Mouse (Mus musculus) T-helper 17 cell (primary cell): ENCODE data around the gene Rai1.

Experiments used
- in situ Hi-C, 2 experiments: fragments of 300-600 bp; cut with MboI, MseI; formaldehyde crosslinking; loops; 1 replicate in 1 of 2; 2 replicates in 1 of 2; pipeline ENCODE4 v1.15.1; 2025; ENCODE audit warnings: high pct_unique_total_duplicates in 2 of 2

Rai1 gene

GRCm38 (mm10) chr11:60187070-60187469 is 82.3 kb downstream of the Rai1 start:
- in situ Hi-C loops, result loop anchor here in 1 of 2 experiments (10.0 kb wide), 1 partner anchor 1422 kb away; no protein-coding TSS in a partner anchor

DNA sequence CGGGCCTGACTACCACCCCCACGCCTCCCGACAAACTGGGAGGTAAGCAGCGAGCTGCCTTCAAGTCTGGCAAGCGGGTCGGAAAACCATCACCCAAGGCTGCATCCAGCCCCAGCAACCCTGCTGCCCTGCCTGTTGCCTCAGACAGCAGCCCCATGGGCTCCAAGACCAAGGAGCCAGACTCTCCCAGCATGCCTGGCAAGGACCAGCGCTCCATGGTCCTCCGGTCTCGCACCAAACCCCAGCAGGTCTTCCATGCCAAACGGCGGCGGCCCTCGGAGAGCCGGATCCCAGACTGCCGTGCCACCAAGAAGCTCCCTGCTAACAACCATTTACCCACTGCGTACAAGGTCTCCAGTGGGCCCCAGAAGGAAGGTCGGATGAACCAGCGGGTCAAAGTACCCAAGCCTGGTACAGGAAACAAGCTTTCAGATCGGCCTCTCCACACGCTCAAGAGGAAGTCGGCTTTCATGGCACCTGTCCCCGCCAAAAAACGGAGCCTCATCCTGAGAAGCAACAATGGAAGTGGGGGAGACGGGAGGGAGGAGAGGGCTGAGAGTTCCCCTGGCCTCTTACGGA is 83.6 kb downstream of the Rai1 start:
- in situ Hi-C loops, result loop anchor here in 1 of 2 experiments (10.0 kb wide), 1 partner anchor 1424 kb away; no protein-coding TSS in a partner anchor

- in situ Hi-C loops, result loop anchor here in 1 of 2 experiments (10.0 kb wide), 1 partner anchor 1425 kb away; no protein-coding TSS in a partner anchor
Observed at GRCm38 (mm10) chr11:60189501-60190040, 84.8 kb downstream of the Rai1 start.

DNA sequence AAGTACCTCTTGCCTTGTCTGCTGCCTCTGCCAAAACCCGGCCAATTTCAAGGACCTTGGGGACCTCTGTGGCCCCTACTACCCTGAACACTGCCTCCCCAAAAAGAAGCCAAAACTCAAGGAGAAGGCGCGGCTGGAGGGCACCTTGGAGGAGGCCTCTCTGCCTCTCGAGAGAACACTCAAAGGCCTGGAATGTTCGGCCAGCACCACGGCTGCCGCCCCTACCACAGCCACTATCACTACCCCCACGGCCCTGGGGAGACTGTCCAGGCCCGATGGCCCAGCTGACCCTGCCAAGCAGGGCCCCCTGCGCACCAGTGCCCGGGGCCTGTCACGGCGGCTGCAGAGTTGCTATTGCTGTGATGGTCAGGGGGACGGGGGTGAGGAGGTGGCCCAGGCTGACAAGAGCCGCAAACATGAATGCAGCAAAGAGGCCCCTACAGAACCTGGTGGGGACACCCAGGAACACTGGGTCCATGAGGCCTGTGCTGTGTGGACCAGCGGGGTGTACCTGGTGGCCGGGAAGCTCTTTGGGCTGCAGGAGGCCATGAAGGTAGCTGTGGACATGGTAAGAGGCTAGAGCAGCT is 85.3 kb downstream of the Rai1 start:
- in situ Hi-C loops, result no loop called here

DNA sequence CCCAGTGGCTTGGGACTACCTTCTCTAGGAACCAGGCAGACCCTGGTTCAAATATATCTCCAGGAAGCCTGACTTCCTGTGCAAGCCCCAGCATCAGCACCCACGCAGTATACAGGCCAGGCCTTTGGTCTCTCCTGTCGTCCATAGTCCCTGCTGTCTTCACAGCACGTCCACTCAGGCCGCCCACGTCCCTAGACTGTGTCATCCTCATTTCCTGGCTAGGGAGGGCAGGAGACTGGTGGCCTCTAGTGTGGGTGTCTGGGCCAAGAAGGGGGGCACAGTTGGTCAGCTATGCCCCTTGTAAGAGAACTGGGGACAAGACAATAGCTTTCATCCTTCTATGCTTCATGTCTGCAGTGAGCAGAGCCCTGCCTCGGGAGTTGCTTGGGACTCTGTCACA is 87.7 kb downstream of the Rai1 start:
- in situ Hi-C loops, result no loop called here

DNA sequence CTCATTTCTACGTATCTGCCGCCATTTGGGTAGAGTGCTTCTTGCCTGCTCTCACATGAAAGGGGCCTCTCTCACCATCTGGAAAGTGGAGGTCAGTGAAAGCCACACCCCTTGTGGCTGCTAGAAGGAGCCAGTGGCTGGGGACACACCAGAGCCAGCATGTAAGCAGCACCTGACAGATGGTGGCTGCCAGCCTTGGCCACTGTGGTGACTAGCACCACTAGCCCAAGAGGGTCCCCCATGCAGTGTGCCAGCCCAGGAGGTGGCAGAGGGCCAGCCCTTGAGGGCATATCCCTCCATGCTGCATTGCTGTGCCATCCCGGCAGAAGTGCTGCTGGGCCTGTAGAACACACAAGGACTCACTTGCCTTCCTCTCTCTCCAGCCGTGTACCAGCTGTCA is 88.7 kb downstream of the Rai1 start:
- in situ Hi-C loops, result no loop called here

- in situ Hi-C loops, result loop anchor here (5.0 kb wide), 2 partner anchors 98 to 108 kb away; no protein-coding TSS in a partner anchor
Observed at GRCm38 (mm10) chr11:60195108-60195507, 90.3 kb downstream of the Rai1 start.

- in situ Hi-C loops, result loop anchor here (5.0 kb wide), 2 partner anchors 99 to 109 kb away; no protein-coding TSS in a partner anchor
Observed at GRCm38 (mm10) chr11:60196344-60196743, 91.5 kb downstream of the Rai1 start.

- in situ Hi-C loops, result loop anchor here (5.0 kb wide), 2 partner anchors 101 to 111 kb away; no protein-coding TSS in a partner anchor
Observed at GRCm38 (mm10) chr11:60197998-60198619, 93.3 kb downstream of the Rai1 start.

DNA sequence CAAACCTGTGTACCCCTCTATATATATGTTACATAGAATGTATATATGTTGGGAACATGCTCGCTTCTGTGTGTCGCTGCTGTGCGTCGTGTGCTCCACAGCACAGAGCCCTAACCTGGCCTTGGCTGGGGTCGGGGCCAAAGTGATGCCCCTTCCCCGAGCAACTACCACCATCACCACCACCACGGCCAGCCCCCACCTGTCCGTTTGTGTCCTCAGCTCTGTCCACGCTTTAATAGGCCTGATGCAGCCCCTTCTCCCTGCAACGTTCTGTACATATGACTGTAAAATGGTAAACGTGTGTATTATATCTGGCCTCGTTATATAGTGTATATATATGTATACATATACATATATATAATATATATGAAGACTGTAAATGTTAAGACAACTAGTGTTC is 93.8 kb downstream of the Rai1 start:
- in situ Hi-C loops, result loop anchor here (5.0 kb wide), 2 partner anchors 101 to 111 kb away; no protein-coding TSS in a partner anchor

DNA sequence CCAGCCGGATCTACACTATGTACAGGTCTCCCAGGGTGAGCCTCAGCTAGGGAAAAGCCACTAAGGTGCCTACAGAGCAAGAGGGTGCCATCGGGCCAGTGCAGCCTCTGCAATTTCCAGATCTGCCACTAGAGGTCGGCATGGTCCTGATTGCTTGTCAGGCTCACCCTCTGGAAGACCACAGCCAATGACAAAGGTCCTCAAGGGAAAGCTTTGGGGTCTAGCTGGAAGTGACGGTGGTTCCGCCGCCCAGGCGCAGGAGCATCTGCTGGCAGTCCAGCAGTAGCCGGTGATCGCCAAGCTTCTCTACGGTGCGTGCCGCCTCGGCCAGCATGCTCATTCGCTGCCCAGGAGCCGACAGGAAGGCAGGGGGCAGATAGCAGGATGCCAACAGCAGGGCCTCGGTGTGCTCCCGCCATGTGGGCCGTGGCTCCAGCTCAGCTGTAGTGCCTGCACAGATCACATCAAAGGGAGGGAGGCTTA is 94.9 kb downstream of the Rai1 start:
- in situ Hi-C loops, result loop anchor here (5.0 to 25.0 kb wide), 3 partner anchors 102 to 1987 kb away; no protein-coding TSS in a partner anchor

GRCm38 (mm10) chr11:60200384-60200783 is 95.6 kb downstream of the Rai1 start:
- in situ Hi-C loops, result loop anchor here in 1 of 2 experiments (25.0 kb wide), 1 partner anchor 1988 kb away; no protein-coding TSS in a partner anchor

DNA sequence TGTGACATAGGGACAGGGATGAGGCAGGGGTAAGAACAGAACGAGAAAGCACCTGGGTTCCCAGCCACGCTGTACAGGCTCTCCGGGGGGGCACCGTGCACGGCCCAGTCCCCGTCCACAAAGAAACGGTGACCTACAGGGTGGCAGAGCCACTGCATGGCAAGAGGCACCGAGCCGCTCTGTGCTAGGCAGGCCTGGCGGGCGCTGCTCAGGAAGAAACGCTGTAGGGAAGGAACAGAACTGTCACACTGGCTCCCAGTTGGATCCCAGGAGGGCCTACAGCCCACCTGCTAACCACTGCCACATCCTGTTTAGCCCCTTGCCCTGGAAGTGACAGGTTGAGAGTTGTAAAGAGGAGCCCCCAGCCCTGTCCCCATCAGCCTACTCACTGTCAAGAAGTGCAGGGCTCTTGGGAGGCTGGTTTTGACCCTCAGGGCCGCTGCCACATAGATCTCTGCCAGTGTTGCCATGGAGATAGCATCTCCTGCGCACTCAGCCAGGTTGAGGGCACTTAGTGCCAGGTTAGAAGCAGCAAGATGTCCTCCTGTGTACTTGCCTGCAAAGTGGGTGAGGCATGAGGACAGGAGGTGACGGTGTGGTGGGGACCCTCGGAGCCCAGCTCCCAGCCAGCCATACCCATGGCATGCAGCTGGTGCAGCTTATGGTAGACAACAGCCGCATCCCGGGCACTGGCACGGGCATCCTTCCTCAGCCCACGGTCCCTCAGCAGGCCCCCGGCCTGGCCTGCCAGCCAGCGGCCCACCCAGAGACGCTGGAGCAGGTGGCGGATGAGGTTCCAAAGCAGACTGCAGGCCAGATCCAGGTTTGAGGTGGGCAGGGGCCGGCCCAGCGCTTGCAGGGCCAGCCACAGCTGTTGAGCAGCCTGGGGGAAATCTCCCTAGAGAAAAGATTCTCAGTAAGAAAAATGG is 98.2 kb downstream of the Rai1 start:
- in situ Hi-C loops, result loop anchor here in 1 of 2 experiments (25.0 kb wide), 1 partner anchor 1991 kb away; no protein-coding TSS in a partner anchor

- in situ Hi-C loops, result loop anchor here in 1 of 2 experiments (25.0 kb wide), 1 partner anchor 1993 kb away; no protein-coding TSS in a partner anchor
Observed at GRCm38 (mm10) chr11:60205026-60205425, 100.2 kb downstream of the Rai1 start.

- in situ Hi-C loops, result loop anchor here in 1 of 2 experiments (25.0 kb wide), 1 partner anchor 1994 kb away; no protein-coding TSS in a partner anchor
Observed at GRCm38 (mm10) chr11:60206207-60206606, 101.4 kb downstream of the Rai1 start.

GRCm38 (mm10) chr11:60208201-60208600 is 103.4 kb downstream of the Rai1 start:
- in situ Hi-C loops, result loop anchor here in 1 of 2 experiments (25.0 kb wide), 1 partner anchor 1996 kb away; no protein-coding TSS in a partner anchor

- in situ Hi-C loops, result loop anchor here in 1 of 2 experiments (25.0 kb wide), 1 partner anchor 1996 kb away; no protein-coding TSS in a partner anchor
Observed at GRCm38 (mm10) chr11:60208712-60209111, 103.9 kb downstream of the Rai1 start.

- in situ Hi-C loops, result loop anchor here in 1 of 2 experiments (25.0 kb wide), 1 partner anchor 1997 kb away; no protein-coding TSS in a partner anchor
Observed at GRCm38 (mm10) chr11:60209217-60209932, 104.6 kb downstream of the Rai1 start.

DNA sequence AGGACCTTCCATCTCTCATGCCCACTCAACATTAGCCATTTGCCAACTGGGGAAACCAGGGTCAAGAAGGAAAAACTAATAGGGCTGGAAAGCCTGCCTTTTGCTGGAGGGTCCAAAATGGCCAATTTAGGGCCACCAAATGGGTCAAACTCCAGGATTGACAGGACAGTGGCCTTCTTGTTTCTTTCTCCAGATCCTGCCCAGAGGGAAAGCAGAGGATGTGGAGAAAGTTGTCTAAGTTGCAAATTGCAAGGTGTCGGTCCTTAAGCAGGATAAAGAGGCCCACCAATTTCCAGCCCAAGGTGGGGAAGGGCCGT is 105.1 kb downstream of the Rai1 start:
- in situ Hi-C loops, result loop anchor here (10.0 to 25.0 kb wide), 2 partner anchors 625 to 1998 kb away; partner anchors contain the start of gene Dhrs7b (in 1 of the 2)
